Mouse (Mus musculus): ENCODE results near the gene Celf3. TPM values are rescaled to one million over a fixed set of nuclear protein-coding genes. Genes with fewer than 3 reads are reported as not detected.

The Celf3 gene
- polyA plus RNA-seq, 1 experiment from 2014 or later, result 399 TPM

Other genes with a start within 250 kb of the Celf3 start
- gene Gm4778, start 214.3 kb upstream of the Celf3 start, polyA plus RNA-seq (2015; fragmentation: Nextera tagmentation; extraction: Ambion mirVana), result not detected in 2 replicates
- gene Them4, start 168.2 kb upstream of the Celf3 start, polyA plus RNA-seq (2015; fragmentation: Nextera tagmentation; extraction: Ambion mirVana), result 30.4 and 33.6 TPM in 2 replicates
- 0.46 TPM in 1 of 2 replicates, not detected in the other for gene Them5, start 136.2 kb upstream of the Celf3 start, polyA plus RNA-seq (2015; fragmentation: Nextera tagmentation; extraction: Ambion mirVana)
- gene C2cd4d, start 115.9 kb upstream of the Celf3 start, polyA plus RNA-seq (2015; fragmentation: Nextera tagmentation; extraction: Ambion mirVana), result 2.0 and 2.2 TPM in 2 replicates
- 0.79 and 1.0 TPM in 2 replicates for gene Rorc, start 105.5 kb upstream of the Celf3 start, polyA plus RNA-seq (2015; fragmentation: Nextera tagmentation; extraction: Ambion mirVana)
- gene Lingo4, start 79.8 kb upstream of the Celf3 start, polyA plus RNA-seq (2015; fragmentation: Nextera tagmentation; extraction: Ambion mirVana), result 0.83 and 1.4 TPM in 2 replicates
- 61.6 and 63.1 TPM in 2 replicates for gene Tdrkh, start 65.0 kb upstream of the Celf3 start, polyA plus RNA-seq (2015; fragmentation: Nextera tagmentation; extraction: Ambion mirVana)
- 61.3 and 63.2 TPM in 2 replicates for gene Mrpl9, start 35.0 kb upstream of the Celf3 start, polyA plus RNA-seq (2015; fragmentation: Nextera tagmentation; extraction: Ambion mirVana)
- gene Oaz3, start 34.4 kb upstream of the Celf3 start, polyA plus RNA-seq (2015; fragmentation: Nextera tagmentation; extraction: Ambion mirVana), result 0.89 and 1.2 TPM in 2 replicates
- 24.3 and 26.1 TPM in 2 replicates for gene Riiad1, start 2.0 kb downstream of the Celf3 start, polyA plus RNA-seq (2015; fragmentation: Nextera tagmentation; extraction: Ambion mirVana)
- gene Snx27, start 104.4 kb downstream of the Celf3 start, polyA plus RNA-seq (2015; fragmentation: Nextera tagmentation; extraction: Ambion mirVana), result 69.7 and 75.5 TPM in 2 replicates
- not detected in 2 replicates for gene Gm10972, start 164.8 kb downstream of the Celf3 start, polyA plus RNA-seq (2015; fragmentation: Nextera tagmentation; extraction: Ambion mirVana)
- gene Tuft1, start 180.6 kb downstream of the Celf3 start, polyA plus RNA-seq (2015; fragmentation: Nextera tagmentation; extraction: Ambion mirVana), result 3.6 and 3.7 TPM in 2 replicates
- gene Selenbp2, start 215.3 kb downstream of the Celf3 start, polyA plus RNA-seq (2015; fragmentation: Nextera tagmentation; extraction: Ambion mirVana), result not detected in 2 replicates

All from midbrain, embryonic 13.5 days (tissue).